Mouse (Mus musculus) heart, embryonic 11.5 days (tissue): ENCODE results near the gene Cpne5. TPM values are rescaled to one million over a fixed set of nuclear protein-coding genes. Genes with fewer than 3 reads are reported as not detected.
"Not testable (repeated sequence)": the region's sequence is repeated elsewhere in the genome, so short reads cannot be mapped to it uniquely, and the experiment has no call there.

ENCODE experiments used
- ATAC-seq: fragments of 200-750 bp; cut with Nextera tagmentation; replicated peaks from 2 replicates; pipeline ENCODE4 v1.8.0; 2017; ENCODE audit warnings: moderate library complexity; ENCODE audit not compliant: insufficient number of reproducible peaks, low FRiP score, low TSS enrichment
- H3K27ac ChIP-seq: fragments of 300-500 bp; sonication (generic); 2 replicates; pipeline ENCODE4 v1.5.1; 2014; ENCODE audit warnings: mild to moderate bottlenecking, low read depth, low read length
- H3K27me3 ChIP-seq: fragments of 300-500 bp; sonication (generic); 2 replicates; pipeline ENCODE4 v1.6.1; 2014; ENCODE audit warnings: mild to moderate bottlenecking, low read length, mixed read lengths; ENCODE audit not compliant: control insufficient read depth, insufficient read depth
- H3K36me3 ChIP-seq: fragments of 300-500 bp; sonication (generic); 2 replicates; pipeline ENCODE4 v1.6.1; 2014; ENCODE audit warnings: mild to moderate bottlenecking, low read length, moderate library complexity, mixed read lengths; ENCODE audit not compliant: control insufficient read depth, insufficient read depth
- H3K4me1 ChIP-seq: fragments of 300-500 bp; sonication (generic); 2 replicates; pipeline ENCODE4 v1.6.1; 2014; ENCODE audit warnings: low read length; ENCODE audit not compliant: control insufficient read depth, insufficient read depth
- H3K4me2 ChIP-seq: fragments of 300-500 bp; sonication (generic); 2 replicates; pipeline ENCODE4 v1.6.1; 2014; ENCODE audit warnings: mild to moderate bottlenecking, moderate library complexity
- H3K4me3 ChIP-seq: fragments of 300-500 bp; sonication (generic); 2 replicates; pipeline ENCODE4 v1.5.1; 2014; ENCODE audit warnings: low read depth, low read length
- H3K9ac ChIP-seq: fragments of 300-500 bp; sonication (generic); 2 replicates; pipeline ENCODE4 v1.6.1; 2014; ENCODE audit warnings: mild to moderate bottlenecking, low read depth, low read length, moderate library complexity
- H3K9me3 ChIP-seq: fragments of 300-500 bp; sonication (generic); replicated peaks from 2 replicates; pipeline ENCODE4 v1.6.1; 2016; ENCODE audit warnings: low read length; ENCODE audit not compliant: control insufficient read depth
- WGBS: fragments of 180-500 bp; shearing (Covaris S2); extraction: QIAGEN DNeasy Blood & Tissue Kit; methylation state at CpG from one replicate; pipeline ENCODE4 v1.1.7; 2014; ENCODE audit not compliant: insufficient replicate concordance; 5-methylcytosine and 5-hydroxymethylcytosine counted together
- polyA plus RNA-seq: library from polyadenylated mRNA; unstranded; fragments of >200 nt; fragmentation: Nextera tagmentation; extraction: Ambion mirVana; gene quantifications from 2 replicates; pipeline ENCODE4 v1.2.1, GENCODE M21; 2014

The Cpne5 gene
- polyA plus RNA-seq, 1 experiment from 2014 or later: 24.0 TPM

DNA sequence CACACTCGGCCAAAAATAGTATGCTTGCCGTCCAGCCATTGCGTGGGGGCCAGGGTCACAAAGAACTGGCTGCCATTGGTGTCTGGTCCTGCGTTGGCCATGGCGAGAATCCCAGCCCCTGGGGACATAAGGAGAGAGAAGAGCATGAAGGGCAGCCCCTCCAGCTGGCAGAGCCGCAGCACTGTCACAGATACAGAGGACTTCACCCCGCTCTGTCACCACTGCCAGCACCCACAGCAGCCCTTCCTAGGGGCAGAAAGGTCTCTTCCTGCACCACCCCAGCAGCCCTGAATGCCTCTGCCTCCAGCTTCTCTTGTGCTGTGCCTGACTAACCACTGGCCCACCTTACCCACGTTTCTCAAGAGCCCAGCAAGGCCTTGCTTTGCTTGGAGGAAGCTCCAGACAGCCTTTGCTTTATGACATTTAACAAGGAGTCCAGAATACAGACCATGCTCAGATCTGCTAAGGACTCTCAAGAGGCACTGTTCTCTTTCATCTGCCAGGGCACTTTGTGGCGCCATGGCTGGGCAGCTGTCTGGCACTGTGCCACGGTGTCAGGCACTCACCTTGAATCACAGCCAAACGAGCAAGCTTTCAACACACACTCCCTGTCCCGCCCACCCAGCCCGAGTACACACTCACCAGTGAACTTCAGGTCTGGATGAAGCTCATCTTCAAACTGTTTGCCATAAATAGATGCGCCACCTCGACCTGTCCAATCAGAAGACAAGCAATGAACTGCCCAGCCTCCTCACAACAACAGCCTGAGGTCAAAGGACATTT lies 13.8 kb upstream of the Cpne5 start:
- peak overlapping the region; percentile 59 for H3K9ac ChIP-seq
- peak overlapping the region; percentile 95 for H3K27ac ChIP-seq
- no peaks in the 10 kb centered on the region for H3K27me3 ChIP-seq
- H3K4me1 ChIP-seq: peaks cover 75% of the 10 kb centered on the region
- H3K36me3 ChIP-seq: peaks cover 17% of the 10 kb centered on the region
- peak; percentile 36; the same call in 1 of the 2 replicates for ATAC-seq
- H3K9me3 ChIP-seq: no peaks in the 10 kb centered on the region
- H3K4me2 ChIP-seq: peak overlapping the region; percentile 31
- 59% methylated on average over 15 of the region's 15 CpGs for WGBS
- H3K4me3 ChIP-seq: no peak overlapping the region

DNA sequence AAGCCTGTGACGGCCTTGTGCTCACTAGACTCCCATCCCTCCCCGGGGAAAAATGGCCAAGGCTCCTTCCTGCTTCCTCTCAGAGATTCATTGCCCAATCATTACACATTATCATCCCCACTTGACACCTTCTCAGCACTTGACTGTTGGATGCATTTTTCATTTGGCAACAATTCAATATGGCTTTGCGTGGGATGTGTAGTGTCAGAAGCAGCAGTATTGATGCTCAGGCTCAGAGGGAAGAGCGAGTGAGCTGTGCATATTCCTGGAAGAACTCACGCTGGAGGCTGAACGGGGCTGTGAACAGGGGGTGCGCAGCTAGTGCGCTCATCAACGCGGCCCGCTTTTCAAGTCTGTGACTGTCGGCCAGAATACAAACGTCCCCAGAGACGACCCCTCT lies 13.0 kb upstream of the Cpne5 start:
- H3K9me3 ChIP-seq, H3K4me2 ChIP-seq, ATAC-seq, H3K9ac ChIP-seq, H3K27me3 ChIP-seq, H3K4me3 ChIP-seq: not testable (repeated sequence)
- H3K4me1 ChIP-seq: peaks cover 70% of the 10 kb centered on the region
- H3K36me3 ChIP-seq: peaks cover 17% of the 10 kb centered on the region
- peak overlapping the region; percentile 95 for H3K27ac ChIP-seq
- WGBS: 85% methylated on average over 14 of the region's 14 CpGs

DNA sequence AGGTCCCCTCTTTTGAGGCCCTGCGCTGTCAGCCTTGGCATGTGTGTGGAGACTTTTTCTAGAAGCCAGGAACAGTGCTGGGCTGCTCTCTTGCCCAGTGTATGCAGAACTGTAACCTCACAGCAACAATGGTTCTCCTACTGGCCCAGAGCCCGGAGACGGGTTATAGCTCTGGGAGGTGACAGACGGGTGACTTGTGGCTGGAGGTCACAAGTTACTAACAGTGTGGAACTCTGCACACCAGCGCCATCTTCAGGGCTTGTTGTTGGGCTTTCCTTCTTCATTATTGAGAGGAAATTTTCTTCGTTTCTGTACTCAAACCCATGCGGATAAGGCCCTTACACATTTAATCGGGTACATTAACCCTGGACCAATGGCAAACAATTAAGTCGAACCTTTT lies 11.5 kb upstream of the Cpne5 start:
- ATAC-seq: no peak
- H3K27me3 ChIP-seq: no peaks in the 10 kb centered on the region
- H3K4me1 ChIP-seq: peaks cover 66% of the 10 kb centered on the region
- H3K4me3 ChIP-seq: no peak overlapping the region
- H3K4me2 ChIP-seq: no peak overlapping the region
- no peak overlapping the region for H3K9ac ChIP-seq
- no peak overlapping the region for H3K27ac ChIP-seq
- H3K36me3 ChIP-seq: peaks cover 12% of the 10 kb centered on the region
- 58% methylated on average over 9 of the region's 9 CpGs for WGBS
- no peaks in the 10 kb centered on the region for H3K9me3 ChIP-seq

DNA sequence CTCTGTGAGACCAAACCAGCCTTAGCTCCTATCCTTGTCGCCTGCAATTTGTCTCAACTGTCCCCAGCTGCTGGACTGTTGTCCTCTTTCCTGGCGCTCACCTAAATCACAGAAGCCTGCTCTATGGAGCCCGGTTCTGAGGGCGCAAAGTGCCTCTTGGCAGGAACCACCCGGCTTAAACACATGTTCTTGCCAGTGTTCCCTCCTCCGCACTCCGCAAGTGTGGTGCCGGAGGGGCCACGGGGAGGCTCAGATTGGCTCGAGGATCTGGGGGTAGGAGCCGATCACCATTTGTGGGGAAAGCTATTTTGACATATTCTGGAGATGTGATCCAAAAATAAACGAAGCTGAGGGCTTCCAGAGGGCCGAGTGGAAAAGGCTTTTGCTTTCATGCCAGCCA lies 9.9 kb upstream of the Cpne5 start:
- Histone ChIP-seq H3K27me3 (peaks cover 3% of the 10 kb centered on the region; the same call in 1 of the 2 replicates), H3K4me1 (peaks cover 58% of the 10 kb centered on the region), H3K4me2 (no peak overlapping the region), H3K9ac (0 out of 2 replicates have a peak overlapping the region, but pooled peaks have one; percentile 18), H3K9me3 (no peaks in the 10 kb centered on the region), H3K27ac (peak overlapping the region; percentile 67; the same call in 1 of the 2 replicates), H3K4me3 (no peak overlapping the region), H3K36me3 (peaks cover 10% of the 10 kb centered on the region)
- no peak for ATAC-seq
- 69% methylated on average over 13 of the region's 13 CpGs for WGBS

DNA sequence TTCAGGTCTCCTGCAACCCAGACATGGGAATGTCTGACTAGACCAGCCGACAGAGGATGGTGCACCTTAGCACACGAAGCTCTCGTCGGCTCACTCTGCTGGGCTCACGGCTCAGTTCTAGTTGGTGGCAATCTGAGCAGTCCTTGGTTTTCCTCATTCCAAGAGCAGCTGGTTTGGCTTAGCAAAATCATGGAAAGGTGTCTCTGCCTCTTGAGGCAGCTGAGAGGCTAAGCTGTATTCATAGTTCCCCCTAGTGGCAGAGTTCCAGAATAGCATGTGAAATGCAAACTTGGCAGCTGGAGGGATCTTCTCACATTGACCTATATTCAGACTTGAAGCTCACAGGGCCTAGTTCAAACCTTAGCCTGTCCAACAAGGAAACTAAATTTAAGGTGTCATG lies 8.6 kb upstream of the Cpne5 start:
- Histone ChIP-seq H3K9ac (no peak overlapping the region), H3K4me3 (no peak overlapping the region), H3K9me3 (no peaks in the 10 kb centered on the region), H3K4me2 (no peak overlapping the region), H3K36me3 (peaks cover 8% of the 10 kb centered on the region), H3K27ac (no peak overlapping the region), H3K4me1 (peaks cover 48% of the 10 kb centered on the region), H3K27me3 (peaks cover 5% of the 10 kb centered on the region; the same call in 1 of the 2 replicates)
- no peak for ATAC-seq
- 24% methylated on average over 5 of the region's 5 CpGs for WGBS

DNA sequence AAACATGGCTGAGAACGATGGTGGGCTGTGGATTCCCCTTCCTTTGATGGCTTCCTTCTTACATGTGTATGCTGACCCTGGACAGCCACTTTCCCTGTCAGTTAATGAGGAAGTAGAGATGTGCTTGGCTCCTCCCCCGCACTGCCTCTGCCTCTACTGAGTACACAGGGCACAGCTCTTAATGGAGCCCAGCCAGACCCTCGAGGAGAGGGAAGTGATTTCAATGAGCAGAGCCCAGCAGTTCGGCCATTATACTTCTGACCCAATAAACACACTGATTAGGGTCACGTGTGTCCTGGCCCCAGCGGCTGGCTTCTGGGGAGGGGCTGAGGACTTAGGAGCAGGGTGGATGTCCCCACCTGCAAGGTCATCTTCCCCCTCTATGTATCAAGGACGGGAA lies 7.8 kb upstream of the Cpne5 start:
- no peak overlapping the region for H3K9ac ChIP-seq
- H3K4me3 ChIP-seq: no peak overlapping the region
- H3K36me3 ChIP-seq: peaks cover 3% of the 10 kb centered on the region; the same call in 1 of the 2 replicates
- no peaks in the 10 kb centered on the region for H3K9me3 ChIP-seq
- H3K4me1 ChIP-seq: peaks cover 45% of the 10 kb centered on the region
- no peak overlapping the region for H3K4me2 ChIP-seq
- peaks cover 5% of the 10 kb centered on the region; the same call in 1 of the 2 replicates for H3K27me3 ChIP-seq
- H3K27ac ChIP-seq: no peak overlapping the region
- WGBS: 55% methylated on average over 7 of the region's 7 CpGs
- ATAC-seq: 0 out of 2 replicates have a peak, but pooled peaks have one; percentile 33

DNA sequence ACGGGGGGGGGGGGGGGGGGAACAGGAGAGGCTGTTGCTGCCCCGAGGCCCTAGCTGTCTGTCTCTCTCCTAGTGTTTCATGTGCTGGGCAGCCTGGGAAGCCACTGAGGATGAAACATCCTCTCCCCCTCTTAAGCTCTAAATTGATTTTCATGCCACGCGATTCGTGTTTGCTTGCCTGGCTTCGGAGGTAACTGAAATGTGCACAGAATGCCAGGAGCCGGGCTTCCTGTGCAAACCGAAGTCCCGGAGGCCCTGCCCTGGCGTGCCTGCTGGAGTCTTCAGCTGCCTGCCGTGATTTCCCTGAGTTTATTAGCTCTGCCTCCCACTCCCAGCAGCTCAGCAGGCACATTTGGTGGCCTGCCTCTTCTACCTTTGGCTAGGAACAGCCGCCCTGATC lies 6.9 kb upstream of the Cpne5 start:
- Histone ChIP-seq H3K27ac (no peak overlapping the region), H3K27me3 (peaks cover 5% of the 10 kb centered on the region; the same call in 1 of the 2 replicates), H3K9me3 (no peaks in the 10 kb centered on the region), H3K4me3 (no peak overlapping the region), H3K4me1 (peaks cover 37% of the 10 kb centered on the region), H3K36me3 (no peaks in the 10 kb centered on the region), H3K4me2 (no peak overlapping the region), H3K9ac (no peak overlapping the region)
- WGBS: 35% methylated on average over 10 of the region's 12 CpGs
- ATAC-seq: no peak

DNA sequence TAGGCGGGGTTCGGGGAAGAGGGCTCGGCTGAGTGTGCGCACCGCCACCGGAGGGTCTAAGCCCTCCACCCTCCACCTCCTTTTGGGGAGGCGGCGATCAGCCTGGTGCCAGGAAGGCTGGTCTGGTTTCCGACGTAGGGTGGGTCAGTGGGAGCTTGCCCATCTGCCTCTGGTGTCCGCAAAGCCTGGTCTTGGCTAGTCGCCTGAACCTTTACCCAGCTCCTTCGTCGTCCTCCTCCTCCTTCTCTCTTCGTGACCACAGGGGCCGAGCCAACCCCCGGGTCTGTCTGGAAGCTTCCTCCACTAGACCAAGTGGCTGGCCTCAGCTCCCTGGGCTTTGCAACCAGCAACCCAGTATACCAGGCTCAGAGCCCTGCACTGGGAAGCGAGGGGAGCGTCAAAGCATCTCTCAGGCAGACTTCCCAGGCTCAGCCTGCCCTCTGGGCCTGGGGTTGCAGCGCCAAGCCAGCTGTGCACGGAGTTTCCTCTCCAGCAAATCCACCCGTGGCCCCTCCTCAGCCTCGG lies 516 bp upstream of the Cpne5 start:
- no peak for ATAC-seq
- H3K27ac ChIP-seq: no peak overlapping the region; the same call in 1 of the 2 replicates
- peaks cover 36% of the 10 kb centered on the region for H3K27me3 ChIP-seq
- H3K9me3 ChIP-seq: no peaks in the 10 kb centered on the region
- peak overlapping the region; percentile 67 for H3K4me3 ChIP-seq
- peaks cover 18% of the 10 kb centered on the region for H3K4me1 ChIP-seq
- peak overlapping the region; percentile 98 for H3K4me2 ChIP-seq
- 3% methylated on average over 23 of the region's 23 CpGs for WGBS
- H3K9ac ChIP-seq: peak overlapping the region; percentile 67
- no peaks in the 10 kb centered on the region for H3K36me3 ChIP-seq
